Mouse (Mus musculus) kidney, postnatal 36 days (tissue): ENCODE results near the gene Oprd1.
A peak's percentile ranks its signal among the peaks of the same experiment; 100 is the strongest.

Experiments used
- DNase-seq, 2 experiments: peaks; one replicate each; pipeline ENCODE4 v3.0.0; 2021 to 2022; ENCODE audit warnings: mixed read lengths in 2 of 2

Gene Oprd1

DNA sequence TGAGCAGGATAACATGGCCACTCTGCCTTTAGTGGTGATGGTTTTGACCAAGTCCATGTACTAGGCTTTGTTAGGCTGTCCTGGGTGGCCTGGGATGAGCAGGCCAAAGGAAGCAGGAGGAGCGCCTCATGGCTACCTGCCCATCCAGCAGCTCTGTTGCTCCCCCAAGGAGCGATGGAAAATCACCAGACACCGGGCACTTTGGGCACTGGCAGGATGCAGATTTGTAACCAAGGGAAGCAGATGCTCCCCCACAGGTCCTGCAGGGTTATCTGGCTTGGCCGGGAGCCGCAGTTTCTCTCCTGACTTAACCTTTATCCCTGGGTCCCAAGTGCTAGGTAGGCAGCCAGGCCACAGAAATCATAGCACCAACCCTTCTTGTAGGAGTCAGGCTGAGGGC, 10.9 kb downstream of the Oprd1 start:
- DNase-seq = no peak

GRCm38 (mm10) chr4:132132297-132132696, 12.0 kb downstream of the Oprd1 start:
- no peak for DNase-seq

DNA sequence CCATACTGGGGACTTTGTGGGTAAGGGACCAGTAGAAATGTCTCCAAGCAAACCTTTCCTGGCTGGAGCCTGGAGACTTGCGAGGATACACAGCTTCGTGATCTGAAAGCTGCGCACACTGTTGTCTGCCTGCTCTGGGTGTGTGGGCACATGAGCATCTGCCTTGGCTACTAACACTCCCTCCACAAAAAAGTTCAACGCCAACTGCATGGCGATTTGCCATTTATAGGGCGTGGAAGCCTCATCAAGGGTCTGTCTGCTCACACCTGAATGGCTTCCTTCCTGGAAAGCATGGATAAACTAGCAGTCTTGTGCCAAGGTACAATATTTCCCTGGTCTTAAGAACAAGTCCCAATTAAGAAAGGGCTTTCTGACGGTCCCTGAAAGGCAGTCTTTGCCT, 12.5 kb downstream of the Oprd1 start:
- no peak for DNase-seq

- DNase-seq = no peak
Observed at GRCm38 (mm10) chr4:132131116-132131515, 13.2 kb downstream of the Oprd1 start.

DNA sequence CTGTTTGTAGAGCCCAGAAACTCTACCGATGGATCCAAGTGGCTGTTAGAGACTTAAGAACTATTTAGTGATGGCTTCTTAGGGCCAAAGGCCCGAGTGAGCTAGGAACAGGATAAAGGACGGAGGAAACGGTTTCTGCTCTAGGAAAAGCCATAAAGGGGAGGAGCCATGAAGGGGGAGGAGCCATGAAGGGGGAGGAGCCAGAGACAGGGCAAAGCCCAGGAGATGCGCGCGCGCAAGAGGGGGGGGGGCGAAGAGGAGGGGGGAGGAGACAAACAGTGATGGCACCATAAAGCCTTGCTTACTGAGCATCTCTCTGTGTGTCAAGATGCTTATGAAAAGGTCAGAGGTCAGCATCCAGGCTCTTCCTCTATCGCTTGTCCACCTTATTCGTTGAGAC, 13.6 kb downstream of the Oprd1 start:
- no peak for DNase-seq

- DNase-seq = no peak
Observed at GRCm38 (mm10) chr4:132130134-132130533, 14.2 kb downstream of the Oprd1 start.

GRCm38 (mm10) chr4:132128997-132129636, 15.2 kb downstream of the Oprd1 start:
- no peak for DNase-seq

DNA sequence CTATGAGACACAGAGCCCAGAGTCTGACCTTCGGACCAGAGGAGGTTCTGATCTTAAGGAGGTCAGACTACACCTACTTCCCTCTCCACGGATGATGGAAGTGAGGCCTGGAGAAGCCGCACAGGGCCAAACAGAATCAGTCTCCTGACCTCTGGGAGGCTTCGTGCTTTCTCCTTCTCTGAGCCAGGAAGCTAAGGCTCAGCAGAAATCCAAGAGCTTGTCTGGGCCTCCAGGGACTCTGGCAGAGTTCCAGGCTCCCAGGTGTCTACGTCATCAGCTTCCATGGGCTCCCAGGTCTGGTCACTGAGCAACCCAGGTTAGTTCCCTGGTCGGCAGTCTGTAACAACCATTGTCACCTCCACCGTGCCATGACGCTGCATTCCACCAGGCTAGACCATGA, 17.2 kb downstream of the Oprd1 start:
- peak; percentile 57 to 73 for DNase-seq

- no peak for DNase-seq
Observed at GRCm38 (mm10) chr4:132123166-132123565, 21.1 kb downstream of the Oprd1 start.

DNA sequence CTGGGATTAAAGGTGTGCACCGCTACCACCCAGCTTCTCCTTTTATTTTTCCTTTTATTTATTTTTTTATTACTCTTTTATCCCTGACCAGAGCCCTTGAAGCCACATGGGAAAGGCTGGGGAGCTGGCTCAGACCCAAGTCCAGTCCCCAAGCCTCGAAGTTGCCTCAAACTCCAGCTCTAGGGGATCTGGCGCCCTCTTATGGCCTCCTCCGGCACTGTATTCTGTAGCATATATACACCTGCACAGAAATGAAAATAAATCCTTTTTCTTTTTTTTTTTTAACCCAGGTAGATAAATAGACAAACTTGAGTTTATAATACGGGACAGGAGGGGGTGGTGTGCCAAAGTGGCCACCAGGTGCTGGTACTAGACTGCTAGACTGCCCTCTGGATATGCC, 22.6 kb downstream of the Oprd1 start:
- DNase-seq = peak in 1 of 2 experiments; percentile 20

DNA sequence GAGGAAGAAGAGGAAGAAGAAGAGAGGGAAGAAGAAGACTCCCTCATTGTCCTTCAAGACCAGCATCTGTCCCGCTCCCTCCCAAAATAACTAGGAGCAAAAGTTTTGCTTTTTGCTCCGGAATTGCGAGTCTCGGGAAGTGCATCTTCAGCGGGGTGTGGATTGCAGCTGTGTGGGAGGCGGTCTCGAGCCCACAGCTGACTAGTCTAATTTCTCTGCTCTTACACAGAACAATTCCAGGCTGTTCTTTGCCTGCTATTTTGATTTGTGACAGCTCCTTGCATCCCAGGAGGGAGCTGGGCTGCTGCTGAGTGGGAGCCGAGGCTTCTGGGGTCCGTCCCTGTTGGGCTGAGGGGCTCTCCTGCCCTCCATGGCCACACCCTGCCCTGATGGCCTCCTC, 24.7 kb downstream of the Oprd1 start:
- DNase-seq = no peak

GRCm38 (mm10) chr4:132116315-132116714, 28.0 kb downstream of the Oprd1 start:
- no peak for DNase-seq

DNA sequence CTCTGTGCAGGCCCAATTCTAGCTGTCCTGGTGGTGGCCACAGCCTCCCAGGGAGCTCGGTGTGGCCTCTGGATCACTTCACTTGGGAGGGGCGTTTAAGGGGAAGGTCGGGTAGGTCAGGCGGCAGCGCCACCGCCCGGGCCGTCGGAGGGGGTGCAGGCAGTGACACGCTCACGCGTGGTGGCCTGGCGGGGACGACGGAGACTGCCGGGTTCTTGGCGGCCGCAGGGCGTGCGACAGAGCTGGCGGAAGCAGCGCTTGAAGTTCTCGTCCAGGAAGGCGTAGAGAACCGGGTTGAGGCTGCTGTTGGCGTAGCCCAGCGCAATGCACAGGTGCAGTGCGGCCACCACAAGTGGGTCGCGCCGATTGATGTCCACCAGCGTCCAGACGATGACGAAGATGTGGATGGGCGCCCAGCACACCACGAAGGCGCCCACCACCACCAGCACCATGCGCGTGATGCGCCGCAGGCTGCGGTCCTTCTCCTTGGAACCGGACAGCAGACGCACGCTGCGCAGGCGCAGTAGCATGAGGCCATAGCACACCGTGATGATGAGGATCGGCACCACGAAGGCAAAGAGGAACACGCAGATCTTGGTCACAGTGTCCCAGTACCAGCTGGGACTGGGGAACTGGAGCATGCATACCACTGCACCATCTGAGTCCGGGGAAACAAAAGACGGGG, 30.7 kb downstream of the Oprd1 start:
- peak in 1 of 2 experiments; percentile 10 for DNase-seq

DNA sequence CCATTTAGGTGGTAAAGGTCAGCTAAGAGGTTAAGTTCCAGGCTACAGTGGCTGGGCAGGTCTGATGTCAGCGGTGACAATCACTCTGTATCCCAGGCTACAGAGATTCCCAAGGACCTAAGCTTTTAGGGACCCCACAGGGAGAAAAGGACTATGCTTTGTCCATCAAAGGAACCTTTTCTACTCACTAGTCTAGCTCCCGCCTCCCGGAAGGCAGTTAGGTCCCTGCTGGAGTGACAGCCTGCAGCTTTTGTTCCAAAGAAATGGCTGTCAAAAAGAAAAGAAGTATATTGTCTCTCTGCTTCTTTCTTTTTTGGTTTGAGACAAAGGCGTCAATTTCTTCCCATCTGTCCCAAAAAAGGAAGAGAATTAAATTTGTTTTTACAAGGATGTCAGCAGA, 33.1 kb downstream of the Oprd1 start:
- no peak for DNase-seq

GRCm38 (mm10) chr4:132108221-132108620, 36.1 kb downstream of the Oprd1 start:
- DNase-seq = no peak

GRCm38 (mm10) chr4:132101152-132101551, 43.1 kb downstream of the Oprd1 start:
- DNase-seq = peak in 1 of 2 experiments; percentile 16

GRCm38 (mm10) chr4:132099548-132099947, 44.7 kb downstream of the Oprd1 start:
- DNase-seq = no peak

DNA sequence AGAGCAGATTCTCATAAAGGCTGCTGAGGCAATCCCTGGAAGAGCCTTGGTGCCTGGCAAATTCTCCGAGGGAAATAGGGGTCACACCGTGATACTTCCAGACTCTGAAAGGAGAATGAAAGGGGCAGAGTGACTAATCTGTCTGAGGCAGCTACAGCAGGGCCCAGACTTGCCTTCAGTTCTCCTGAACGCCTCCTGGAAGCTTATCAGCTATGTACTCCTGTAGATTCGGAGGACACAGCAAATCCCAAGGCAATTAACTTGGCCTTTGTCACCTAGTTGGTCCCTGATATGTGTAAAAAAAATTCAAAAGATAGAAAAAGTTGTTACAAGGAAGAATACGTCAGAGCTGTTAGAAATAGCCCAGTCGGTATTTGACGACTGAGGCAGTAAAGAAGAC, 49.2 kb downstream of the Oprd1 start:
- DNase-seq = no peak

DNA sequence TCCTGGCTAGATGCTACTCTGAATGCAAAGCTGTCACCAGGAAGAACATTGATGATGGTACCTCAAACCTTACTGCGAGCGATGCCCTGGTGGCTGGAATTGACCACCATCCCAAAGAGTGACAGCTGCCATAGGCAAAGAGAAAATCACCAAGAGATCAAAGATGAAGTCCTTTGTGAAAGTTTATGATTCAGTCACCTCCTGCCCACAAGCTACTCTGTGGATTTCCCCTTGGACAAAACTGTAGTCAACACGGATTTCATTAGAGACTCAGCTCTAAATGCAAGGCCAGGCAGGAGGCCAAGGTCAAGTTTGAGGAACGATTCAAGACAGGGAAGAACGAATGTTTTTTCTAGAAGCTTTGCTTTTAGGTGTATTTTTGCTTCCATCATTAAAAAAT, 50.4 kb downstream of the Oprd1 start:
- no peak for DNase-seq

DNA sequence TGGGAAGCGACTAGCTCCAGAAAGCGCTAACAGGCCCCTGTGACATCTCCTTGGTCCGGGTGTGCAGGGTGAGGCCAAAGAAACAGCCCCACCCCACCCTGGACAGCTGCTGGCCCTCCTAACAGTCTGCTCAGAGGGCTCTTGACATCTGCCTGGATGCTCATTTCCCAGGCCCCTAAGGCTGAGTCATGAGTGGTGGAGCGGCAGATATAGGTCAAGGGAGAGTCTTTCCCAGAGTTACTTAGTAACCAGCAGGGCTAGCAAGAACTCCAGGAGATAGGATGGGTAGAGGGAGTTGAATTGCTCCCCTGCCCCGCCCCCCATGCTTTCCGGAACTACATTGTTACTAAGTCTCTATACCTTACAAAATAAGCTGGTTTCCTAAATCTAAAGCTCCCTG, 51.1 kb downstream of the Oprd1 start:
- no peak for DNase-seq

DNA sequence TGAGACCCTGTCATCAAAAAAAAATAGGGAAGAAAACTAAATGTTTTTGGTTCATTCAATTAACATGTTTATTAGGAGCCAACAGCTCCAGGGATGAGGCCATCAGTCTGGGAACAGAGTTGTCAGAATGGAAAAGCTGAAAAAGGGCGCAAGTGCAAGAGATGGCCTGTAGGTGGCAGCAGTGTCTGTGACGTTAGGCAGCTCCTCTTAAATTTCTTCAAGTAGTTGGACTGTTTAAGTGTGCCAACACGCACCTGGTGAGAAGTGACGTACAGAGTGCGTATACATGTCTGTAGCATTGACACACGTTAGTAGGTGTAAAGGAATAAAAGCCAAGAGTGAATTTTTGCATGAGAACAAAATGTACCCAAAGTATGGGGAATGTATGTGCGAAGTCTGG, 55.4 kb downstream of the Oprd1 start:
- DNase-seq = peak in 1 of 2 experiments; percentile 80

- DNase-seq = no peak
Observed at GRCm38 (mm10) chr4:132085114-132085513, 59.2 kb downstream of the Oprd1 start.

GRCm38 (mm10) chr4:132080492-132080983, 63.7 kb downstream of the Oprd1 start:
- DNase-seq = no peak

GRCm38 (mm10) chr4:132079555-132080275, 64.6 kb downstream of the Oprd1 start:
- DNase-seq = peak; percentile 79 to 84
